Mouse (Mus musculus): ENCODE measurements around the gene Tmem164. TPM values are rescaled to one million over a fixed set of nuclear protein-coding genes. Genes with fewer than 3 reads are reported as not detected.

The Tmem164 gene
- total and polyA plus RNA-seq, 2 experiments from 2014 or later, result 17.9 to 47.3 TPM

GRCm38 (mm10) chrX:142698212-142698611, 17.0 kb downstream of the Tmem164 start:
- H3K9me3 ChIP-seq (ENCODE audit: low read length), result no peaks in the 10 kb centered on the region
- H3K4me1 ChIP-seq (ENCODE audit: insufficient read depth, low read length), result no peaks in the 10 kb centered on the region
- H3K27me3 ChIP-seq (ENCODE audit: insufficient read depth, low read length), result no peaks in the 10 kb centered on the region; the same call in 1 of the 2 replicates
- H3K4me3 ChIP-seq (ENCODE audit: low read length), result no peak overlapping the region
- H3K9ac ChIP-seq (replicated peaks; ENCODE audit: low read length), result no peak overlapping the region
- no peaks in the 10 kb centered on the region for H3K36me3 ChIP-seq (ENCODE audit: insufficient read depth, low read length)
- no peak for TF ChIP-seq CTCF (IDR thresholded peaks at IDR 0.05; ENCODE audit: low read depth)
- DNase-seq (ENCODE audit: low spot score), result no peak
- no peak for ATAC-seq
- no peak overlapping the region for H3K27ac ChIP-seq
- no peak overlapping the region for H3K4me2 ChIP-seq (ENCODE audit: low read depth, low read length)
- 88% methylated on average over 7 of the region's 7 CpGs for WGBS

- WGBS, result 76% methylated on average over 5 of the region's 5 CpGs
- no peak for ATAC-seq
Observed at GRCm38 (mm10) chrX:142702094-142702493, 20.9 kb downstream of the Tmem164 start.

DNA sequence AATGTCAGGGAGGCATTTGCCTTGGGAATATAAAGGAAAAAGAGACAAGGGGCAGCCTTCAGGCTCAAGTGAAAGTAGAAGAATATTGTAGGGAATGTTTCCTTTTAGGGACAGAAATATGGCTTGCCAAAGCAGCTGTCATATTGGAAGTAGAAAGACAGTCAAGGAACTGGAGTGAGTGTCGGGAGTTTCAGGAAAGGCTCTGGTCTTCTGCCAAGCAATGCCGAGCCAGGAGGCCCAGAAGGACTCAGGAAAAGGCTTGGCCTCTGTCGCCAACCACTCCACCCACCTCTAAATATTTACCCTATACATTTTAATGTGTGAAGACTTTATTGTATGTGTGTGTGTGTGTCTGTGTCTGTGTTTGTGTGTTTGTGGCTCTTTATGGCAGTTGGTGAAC, 21.4 kb downstream of the Tmem164 start:
- no peaks in the 10 kb centered on the region for H3K27me3 ChIP-seq (ENCODE audit: insufficient read depth, low read length)
- no peak for DNase-seq (ENCODE audit: low spot score)
- 44% methylated on average over 3 of the region's 3 CpGs for WGBS
- H3K36me3 ChIP-seq (ENCODE audit: insufficient read depth, low read length), result no peaks in the 10 kb centered on the region
- no peak overlapping the region for H3K4me2 ChIP-seq (ENCODE audit: low read depth, low read length)
- TF ChIP-seq CTCF (IDR thresholded peaks at IDR 0.05; ENCODE audit: low read depth), result no peak
- no peak overlapping the region for H3K4me3 ChIP-seq (ENCODE audit: low read length)
- H3K9ac ChIP-seq (replicated peaks; ENCODE audit: low read length), result no peak overlapping the region
- H3K9me3 ChIP-seq (ENCODE audit: low read length), result no peaks in the 10 kb centered on the region
- no peak overlapping the region for H3K27ac ChIP-seq
- no peaks in the 10 kb centered on the region for H3K4me1 ChIP-seq (ENCODE audit: insufficient read depth, low read length)
- no peak for ATAC-seq

More at GRCm38 (mm10) chrX:142702094-142702493, 20.9 kb downstream of the Tmem164 start:
- DNase-seq (ENCODE audit: low spot score), result no peak
- Histone ChIP-seq H3K9ac (replicated peaks; ENCODE audit: low read length) (no peak overlapping the region), H3K4me2 (ENCODE audit: low read depth, low read length) (no peak overlapping the region), H3K27me3 (ENCODE audit: insufficient read depth, low read length) (no peaks in the 10 kb centered on the region), H3K36me3 (ENCODE audit: insufficient read depth, low read length) (no peaks in the 10 kb centered on the region), H3K27ac (no peak overlapping the region), H3K4me1 (ENCODE audit: insufficient read depth, low read length) (no peaks in the 10 kb centered on the region), H3K4me3 (ENCODE audit: low read length) (no peak overlapping the region), H3K9me3 (ENCODE audit: low read length) (no peaks in the 10 kb centered on the region)
- TF ChIP-seq CTCF (IDR thresholded peaks at IDR 0.05; ENCODE audit: low read depth), result no peak

DNA sequence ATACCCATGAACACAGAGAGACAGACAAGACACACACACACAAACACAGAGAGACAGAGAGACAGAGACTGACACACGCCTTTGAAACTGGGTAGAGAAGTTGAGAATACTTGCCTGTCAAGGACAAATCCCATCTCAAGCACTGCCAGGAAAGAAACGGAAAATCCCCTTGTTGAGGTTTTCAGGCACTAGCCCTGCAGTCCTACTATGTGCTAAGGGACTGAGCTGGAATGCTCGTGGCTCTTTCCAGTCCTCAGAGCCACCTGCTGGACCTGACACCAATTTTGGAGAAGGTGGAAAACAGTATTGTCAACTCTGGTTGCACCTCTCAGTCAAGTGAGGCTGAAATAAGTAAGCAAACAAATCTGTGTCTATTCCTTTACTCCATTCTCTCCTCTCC, 22.7 kb downstream of the Tmem164 start:
- Histone ChIP-seq H3K27ac (no peak overlapping the region), H3K4me2 (ENCODE audit: low read depth, low read length) (no peak overlapping the region), H3K9me3 (ENCODE audit: low read length) (no peaks in the 10 kb centered on the region), H3K27me3 (ENCODE audit: insufficient read depth, low read length) (no peaks in the 10 kb centered on the region), H3K9ac (replicated peaks; ENCODE audit: low read length) (no peak overlapping the region), H3K4me1 (ENCODE audit: insufficient read depth, low read length) (no peaks in the 10 kb centered on the region), H3K4me3 (ENCODE audit: low read length) (no peak overlapping the region), H3K36me3 (ENCODE audit: insufficient read depth, low read length) (no peaks in the 10 kb centered on the region)
- 85% methylated on average over 3 of the region's 3 CpGs for WGBS
- TF ChIP-seq CTCF (IDR thresholded peaks at IDR 0.05; ENCODE audit: low read depth), result no peak
- ATAC-seq (no peak), DNase-seq (ENCODE audit: low spot score) (no peak)

GRCm38 (mm10) chrX:142708257-142708656, 27.1 kb downstream of the Tmem164 start:
- H3K4me2 ChIP-seq (ENCODE audit: low read depth, low read length), result no peak overlapping the region
- H3K27me3 ChIP-seq (ENCODE audit: insufficient read depth, low read length), result no peaks in the 10 kb centered on the region
- DNase-seq (ENCODE audit: low spot score) (no peak), ATAC-seq (no peak)
- no peaks in the 10 kb centered on the region for H3K36me3 ChIP-seq (ENCODE audit: insufficient read depth, low read length)
- H3K9me3 ChIP-seq (ENCODE audit: low read length), result no peaks in the 10 kb centered on the region
- no peak overlapping the region for H3K27ac ChIP-seq
- no peak overlapping the region for H3K9ac ChIP-seq (replicated peaks; ENCODE audit: low read length)
- H3K4me3 ChIP-seq (ENCODE audit: low read length), result no peak overlapping the region
- H3K4me1 ChIP-seq (ENCODE audit: insufficient read depth, low read length), result no peaks in the 10 kb centered on the region
- TF ChIP-seq CTCF (IDR thresholded peaks at IDR 0.05; ENCODE audit: low read depth), result no peak

- H3K4me3 ChIP-seq (ENCODE audit: low read length), result no peak overlapping the region
- H3K9me3 ChIP-seq (ENCODE audit: low read length), result no peaks in the 10 kb centered on the region
- TF ChIP-seq CTCF (IDR thresholded peaks at IDR 0.05; ENCODE audit: low read depth), result no peak
- H3K27me3 ChIP-seq (ENCODE audit: insufficient read depth, low read length), result no peaks in the 10 kb centered on the region; the same call in 1 of the 2 replicates
- H3K4me2 ChIP-seq (ENCODE audit: low read depth, low read length), result no peak overlapping the region
- no peak for ATAC-seq
- H3K36me3 ChIP-seq (ENCODE audit: insufficient read depth, low read length), result no peaks in the 10 kb centered on the region
- no peak overlapping the region for H3K9ac ChIP-seq (replicated peaks; ENCODE audit: low read length)
- no peak overlapping the region for H3K27ac ChIP-seq
- no peaks in the 10 kb centered on the region for H3K4me1 ChIP-seq (ENCODE audit: insufficient read depth, low read length)
- DNase-seq (ENCODE audit: low spot score), result no peak
- WGBS, result 85% methylated on average over 3 of the region's 3 CpGs
Observed at GRCm38 (mm10) chrX:142716014-142716413, 34.8 kb downstream of the Tmem164 start.

DNA sequence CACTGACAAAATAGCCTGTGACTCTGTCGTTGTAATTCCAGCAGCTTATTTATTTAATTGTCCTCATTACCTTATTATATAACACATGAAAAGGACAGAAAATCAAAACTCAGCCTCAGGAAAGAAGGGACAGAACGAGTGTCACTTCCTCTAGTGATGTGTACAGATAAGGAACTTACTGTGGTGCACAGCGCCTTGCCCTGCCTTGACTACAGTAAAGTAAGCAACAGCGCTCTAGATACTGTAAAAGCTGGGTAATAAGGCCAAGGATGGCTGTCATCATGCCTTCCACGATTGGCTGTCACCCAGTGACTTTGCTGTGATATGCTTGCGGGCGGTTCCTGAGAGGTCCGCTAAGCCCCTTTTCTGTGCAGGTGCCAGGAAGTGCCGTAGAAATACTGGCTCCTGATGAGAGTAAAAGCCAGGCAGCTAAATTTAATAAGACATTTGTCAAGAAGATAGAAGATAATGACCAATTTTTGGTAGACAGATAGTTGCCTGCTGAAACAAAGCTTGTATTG, 36.8 kb downstream of the Tmem164 start:
- H3K27ac ChIP-seq, result no peak overlapping the region
- no peak overlapping the region for H3K4me2 ChIP-seq (ENCODE audit: low read depth, low read length)
- no peak for TF ChIP-seq CTCF (IDR thresholded peaks at IDR 0.05; ENCODE audit: low read depth)
- H3K4me1 ChIP-seq (ENCODE audit: insufficient read depth, low read length), result no peaks in the 10 kb centered on the region
- H3K4me3 ChIP-seq (ENCODE audit: low read length), result no peak overlapping the region
- ATAC-seq (no peak), DNase-seq (ENCODE audit: low spot score) (peak; percentile 22)
- H3K27me3 ChIP-seq (ENCODE audit: insufficient read depth, low read length), result no peaks in the 10 kb centered on the region; the same call in 1 of the 2 replicates
- no peaks in the 10 kb centered on the region for H3K36me3 ChIP-seq (ENCODE audit: insufficient read depth, low read length)
- WGBS, result 73% methylated on average over 9 of the region's 9 CpGs
- no peak overlapping the region for H3K9ac ChIP-seq (replicated peaks; ENCODE audit: low read length)
- H3K9me3 ChIP-seq (ENCODE audit: low read length), result no peaks in the 10 kb centered on the region
